Mouse (Mus musculus) G1E (cell line): ENCODE measurements around the gene Slc26a6.

Source experiments
- CTCF ChIP-seq: IDR thresholded peaks from 2 replicates; pipeline ENCODE4 v1.5.1; 2012; ENCODE audit warnings: low read depth, low read length, inconsistent platforms, mixed read lengths
- GATA1 ChIP-seq: IDR thresholded peaks from 2 replicates; pipeline ENCODE4 v1.6.1; 2012; ENCODE audit warnings: borderline replicate concordance, low read length, inconsistent platforms, mixed read lengths
- GATA2 ChIP-seq: IDR thresholded peaks from 2 replicates; pipeline ENCODE4 v1.6.1; 2012; ENCODE audit warnings: low read depth, low read length, inconsistent platforms, borderline replicate concordance
- POLR2AphosphoS5 ChIP-seq: IDR thresholded peaks from 2 replicates; pipeline ENCODE4 v1.6.1; 2012; ENCODE audit warnings: low read depth, low read length, inconsistent platforms; ENCODE audit not compliant: insufficient replicate concordance
- TAL1 ChIP-seq: conservative IDR thresholded peaks from 2 replicates; pipeline ENCODE4 v1.6.1; 2012; ENCODE audit warnings: low read depth, low read length, inconsistent platforms, mixed read lengths

- TF ChIP-seq CTCF = no peak
- no peak for TF ChIP-seq GATA1
- no peak for TF ChIP-seq TAL1
- no peak for TF ChIP-seq POLR2AphosphoS5
- TF ChIP-seq GATA2 = no peak
Observed at GRCm38 (mm10) chr9:108854241-108854696, 1.2 kb downstream of the Slc26a6 start.
